Mouse (Mus musculus) lung, postnatal 0 days (tissue): ENCODE data around the gene Gopc. TPM values are rescaled to one million over a fixed set of nuclear protein-coding genes. Genes with fewer than 3 reads are reported as not detected.

Experiments
- ATAC-seq: fragments of 200-750 bp; cut with Nextera tagmentation; 2 replicates; pipeline ENCODE4 v1.8.0; 2017; ENCODE audit warnings: moderate library complexity
- DNase-seq: peaks from one replicate; pipeline ENCODE4 v3.0.0-alpha.2; 2016; ENCODE audit warnings: low spot score
- H3K27ac ChIP-seq: fragments of 300-500 bp; sonication (generic); 2 replicates; pipeline ENCODE4 v1.5.1; 2014; ENCODE audit warnings: antibody characterized with exemption, mild to moderate bottlenecking, low read length, mixed read lengths
- H3K27me3 ChIP-seq: fragments of 300-500 bp; sonication (generic); replicated peaks from 2 replicates; pipeline ENCODE4 v1.6.1; 2014; ENCODE audit warnings: low read length, mixed read lengths; ENCODE audit not compliant: insufficient read depth
- H3K36me3 ChIP-seq: fragments of 300-500 bp; sonication (generic); 2 replicates; pipeline ENCODE4 v1.6.1; 2014; ENCODE audit warnings: low read length, mixed read lengths; ENCODE audit not compliant: insufficient read depth
- H3K4me1 ChIP-seq: fragments of 300-500 bp; sonication (generic); 2 replicates; pipeline ENCODE4 v1.6.1; 2014; ENCODE audit warnings: antibody characterized with exemption, low read depth, low read length, mixed read lengths; ENCODE audit not compliant: insufficient read depth
- H3K4me2 ChIP-seq: fragments of 300-500 bp; sonication (generic); replicated peaks from 2 replicates; pipeline ENCODE4 v1.6.1; 2014; ENCODE audit warnings: low read depth, mild to moderate bottlenecking, low read length, moderate library complexity, mixed read lengths
- H3K4me3 ChIP-seq: fragments of 300-500 bp; sonication (generic); 2 replicates; pipeline ENCODE4 v1.5.1; 2014; ENCODE audit warnings: low read depth, low read length
- H3K9ac ChIP-seq: fragments of 300-500 bp; sonication (generic); replicated peaks from 2 replicates; pipeline ENCODE4 v1.6.1; 2014; ENCODE audit warnings: low read depth, mild to moderate bottlenecking
- H3K9me3 ChIP-seq: fragments of 300-500 bp; sonication (generic); 2 replicates; pipeline ENCODE4 v1.6.1; 2016; ENCODE audit warnings: low read length, mixed read lengths
- CTCF ChIP-seq: IDR thresholded peaks from 2 replicates; pipeline ENCODE4 v1.5.1; 2016; ENCODE audit warnings: antibody characterized with exemption, mild to moderate bottlenecking
- EP300 ChIP-seq: IDR thresholded peaks from 2 replicates; pipeline ENCODE4 v1.6.1; 2016; ENCODE audit warnings: antibody characterized with exemption, mild to moderate bottlenecking, control low read depth
- WGBS: fragments of 180-500 bp; shearing (Covaris S2); extraction: QIAGEN DNeasy Blood & Tissue Kit; methylation state at CpG from one replicate; pipeline ENCODE4 v1.1.7; 2014; 5-methylcytosine and 5-hydroxymethylcytosine counted together
- polyA plus RNA-seq: library from polyadenylated mRNA; unstranded; fragments of >200 nt; fragmentation: Nextera tagmentation; extraction: Ambion mirVana; gene quantifications from 2 replicates; pipeline ENCODE4 v1.2.1, GENCODE M21; 2015

The Gopc gene
- polyA plus RNA-seq, 1 experiment from 2014 or later: 13.7 TPM

GRCm38 (mm10) chr10:52415020-52415419 lies 33.1 kb upstream of the Gopc start:
- ATAC-seq: no peak
- WGBS: 85% methylated on average over 2 of the region's 2 CpGs

DNA sequence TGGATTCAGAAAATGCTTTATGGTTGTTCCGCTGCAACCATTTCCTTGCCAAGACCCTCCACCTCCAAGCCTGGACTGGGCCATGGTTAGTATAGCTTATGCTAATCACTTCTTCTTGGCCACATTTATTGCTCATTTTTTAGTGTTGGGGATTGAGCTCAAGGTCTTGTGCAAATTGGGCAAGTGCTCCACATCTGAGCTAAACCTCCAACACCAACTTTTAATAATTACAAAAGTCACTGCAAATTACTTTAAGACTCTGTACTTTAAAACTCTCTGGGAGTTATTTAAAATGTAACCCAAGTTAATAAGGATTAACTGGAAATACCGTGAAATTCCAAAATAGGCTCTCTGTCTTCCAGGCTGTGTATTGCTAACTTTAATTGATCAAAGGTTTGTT lies 25.6 kb upstream of the Gopc start:
- WGBS: 93% methylated on average over 2 of the region's 2 CpGs

More at GRCm38 (mm10) chr10:52415020-52415419, 33.1 kb upstream of the Gopc start:
- Histone ChIP-seq H3K9ac (no peak overlapping the region), H3K4me1 (peaks cover 3% of the 10 kb centered on the region; the same call in 1 of the 2 replicates), H3K9me3 (no peaks in the 10 kb centered on the region), H3K36me3 (no peaks in the 10 kb centered on the region), H3K4me3 (no peak overlapping the region), H3K27me3 (no peaks in the 10 kb centered on the region), H3K4me2 (no peak overlapping the region), H3K27ac (no peak overlapping the region)
- no peak for DNase-seq
- TF ChIP-seq EP300: no peak
- no peak for TF ChIP-seq CTCF

GRCm38 (mm10) chr10:52405160-52405559 lies 23.2 kb upstream of the Gopc start:
- Histone ChIP-seq H3K27ac (no peak overlapping the region), H3K4me1 (no peaks in the 10 kb centered on the region), H3K4me2 (no peak overlapping the region), H3K9me3 (no peaks in the 10 kb centered on the region), H3K4me3 (no peak overlapping the region), H3K27me3 (no peaks in the 10 kb centered on the region), H3K9ac (no peak overlapping the region), H3K36me3 (no peaks in the 10 kb centered on the region)
- no peak for TF ChIP-seq CTCF
- WGBS: 77% methylated on average over 13 of the region's 13 CpGs
- no peak for ATAC-seq
- no peak for DNase-seq

More for the DNA sequence above, 25.6 kb upstream of the Gopc start:
- H3K4me1 ChIP-seq: no peaks in the 10 kb centered on the region
- no peak overlapping the region for H3K27ac ChIP-seq
- ATAC-seq (no peak), DNase-seq (no peak)
- no peaks in the 10 kb centered on the region for H3K27me3 ChIP-seq
- TF ChIP-seq CTCF (no peak), EP300 (no peak)
- H3K4me2 ChIP-seq: no peak overlapping the region
- H3K4me3 ChIP-seq: no peak overlapping the region
- H3K36me3 ChIP-seq: no peaks in the 10 kb centered on the region
- H3K9ac ChIP-seq: no peak overlapping the region
- no peaks in the 10 kb centered on the region for H3K9me3 ChIP-seq

DNA sequence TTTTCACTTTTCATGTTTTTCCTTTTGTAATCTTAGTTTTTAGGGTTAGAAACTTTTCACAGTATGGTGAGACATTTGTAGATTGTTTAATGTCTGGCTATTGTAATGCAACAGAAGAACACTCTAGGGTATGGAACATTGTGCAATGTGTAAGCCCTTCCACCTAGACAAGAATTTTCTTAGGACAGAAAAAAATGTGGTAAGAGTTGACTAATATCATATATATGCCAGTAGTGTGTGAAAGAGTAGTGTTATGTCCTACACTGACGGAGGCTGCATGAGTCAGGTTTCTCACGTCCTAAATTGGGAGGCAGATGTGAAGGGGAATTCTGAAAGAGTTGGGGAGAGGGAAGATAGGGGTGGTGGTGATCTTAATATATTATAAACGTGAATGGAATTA lies 17.8 kb upstream of the Gopc start:
- WGBS: 48% methylated on average over 3 of the region's 3 CpGs
- H3K36me3 ChIP-seq: no peaks in the 10 kb centered on the region
- TF ChIP-seq EP300 (no peak), CTCF (no peak)
- H3K4me3 ChIP-seq: no peak overlapping the region
- no peaks in the 10 kb centered on the region for H3K27me3 ChIP-seq
- H3K9ac ChIP-seq: no peak overlapping the region
- no peak overlapping the region for H3K27ac ChIP-seq
- H3K9me3 ChIP-seq: no peaks in the 10 kb centered on the region
- H3K4me2 ChIP-seq: no peak overlapping the region
- H3K4me1 ChIP-seq: no peaks in the 10 kb centered on the region
- no peak for ATAC-seq
- no peak for DNase-seq

DNA sequence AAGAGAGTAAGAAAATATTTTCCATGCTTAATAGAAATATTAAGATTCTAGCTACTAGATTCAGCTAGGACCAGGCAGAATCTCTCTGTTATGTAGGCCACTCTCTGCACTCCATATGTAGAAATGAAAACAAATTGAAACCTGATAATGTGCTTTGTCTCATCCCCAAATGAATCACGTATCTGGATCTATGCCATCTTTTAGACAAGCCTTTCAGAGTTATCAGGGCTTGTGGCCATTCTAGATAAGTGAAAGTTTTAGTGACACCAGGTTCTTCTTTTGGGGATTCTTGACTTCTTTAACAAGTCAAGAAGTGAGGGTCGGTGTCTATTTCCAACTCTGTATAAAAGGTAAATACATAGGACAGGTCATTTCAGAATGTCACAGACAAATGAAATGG lies 16.8 kb upstream of the Gopc start:
- Histone ChIP-seq H3K4me3 (no peak overlapping the region), H3K27me3 (no peaks in the 10 kb centered on the region), H3K4me1 (no peaks in the 10 kb centered on the region), H3K36me3 (no peaks in the 10 kb centered on the region), H3K9ac (no peak overlapping the region), H3K4me2 (no peak overlapping the region), H3K27ac (no peak overlapping the region), H3K9me3 (no peaks in the 10 kb centered on the region)
- DNase-seq (no peak), ATAC-seq (no peak)
- WGBS: 73% methylated on average over 2 of the region's 2 CpGs
- TF ChIP-seq CTCF: no peak
- TF ChIP-seq EP300: no peak

- WGBS: 81% methylated on average over 3 of the region's 3 CpGs
- no peak for ATAC-seq
- no peak overlapping the region for H3K27ac ChIP-seq
- H3K4me1 ChIP-seq: no peaks in the 10 kb centered on the region
- TF ChIP-seq EP300 (no peak), CTCF (no peak)
- DNase-seq: no peak
- no peak overlapping the region for H3K4me2 ChIP-seq
- no peaks in the 10 kb centered on the region for H3K9me3 ChIP-seq
- H3K36me3 ChIP-seq: no peaks in the 10 kb centered on the region
- H3K9ac ChIP-seq: no peak overlapping the region
- H3K4me3 ChIP-seq: no peak overlapping the region
- H3K27me3 ChIP-seq: no peaks in the 10 kb centered on the region
These were observed 14.7 kb upstream of the Gopc start for GRCm38 (mm10) chr10:52396647-52397046.

DNA sequence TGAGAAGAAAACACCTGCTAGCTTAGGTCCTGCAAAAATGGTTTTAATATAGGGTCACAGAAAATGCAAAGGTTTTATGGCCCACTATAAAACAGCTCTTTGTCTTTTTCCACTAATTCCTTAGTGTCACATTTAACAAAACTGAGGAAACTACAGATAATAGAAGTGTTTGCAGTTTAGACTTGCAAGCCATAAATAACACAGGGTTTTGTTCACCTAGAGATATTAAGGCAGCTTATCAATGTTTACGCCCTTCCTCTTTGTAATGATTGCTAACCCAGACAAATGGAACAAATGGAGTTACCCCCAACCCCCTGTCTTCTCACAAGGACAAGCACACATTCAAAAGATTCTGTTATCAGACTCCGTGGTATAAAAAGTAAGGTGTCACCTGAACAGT lies 9.3 kb upstream of the Gopc start:
- no peak for ATAC-seq
- Histone ChIP-seq H3K27me3 (no peaks in the 10 kb centered on the region), H3K4me2 (no peak overlapping the region), H3K27ac (no peak overlapping the region), H3K4me3 (no peak overlapping the region), H3K4me1 (no peaks in the 10 kb centered on the region), H3K36me3 (no peaks in the 10 kb centered on the region), H3K9me3 (no peaks in the 10 kb centered on the region), H3K9ac (no peak overlapping the region)
- TF ChIP-seq EP300: no peak
- no peak for TF ChIP-seq CTCF
- no peak for DNase-seq
- 70% methylated on average over 2 of the region's 2 CpGs for WGBS
